Mouse (Mus musculus): ENCODE data around the gene Ube2v1. TPM values are rescaled to one million over a fixed set of nuclear protein-coding genes. Genes with fewer than 3 reads are reported as not detected.

The Ube2v1 gene
- polyA plus RNA-seq, 1 experiment from 2014 or later, result 356 TPM

GRCm38 (mm10) chr2:167578521-167578920, 53.4 kb downstream of the Ube2v1 start:
- Histone ChIP-seq H3K4me2 (no peak overlapping the region), H3K4me3 (no peak overlapping the region), H3K9ac (no peak overlapping the region), H3K36me3 (no peaks in the 10 kb centered on the region), H3K4me1 (replicated peaks) (no peaks in the 10 kb centered on the region), H3K9me3 (no peaks in the 10 kb centered on the region), H3K27ac (replicated peaks) (no peak overlapping the region), H3K27me3 (no peaks in the 10 kb centered on the region)
- no peak for ATAC-seq (ENCODE audit: low FRiP score, low read depth)
- WGBS, result 28% methylated on average over 5 of the region's 5 CpGs

DNA sequence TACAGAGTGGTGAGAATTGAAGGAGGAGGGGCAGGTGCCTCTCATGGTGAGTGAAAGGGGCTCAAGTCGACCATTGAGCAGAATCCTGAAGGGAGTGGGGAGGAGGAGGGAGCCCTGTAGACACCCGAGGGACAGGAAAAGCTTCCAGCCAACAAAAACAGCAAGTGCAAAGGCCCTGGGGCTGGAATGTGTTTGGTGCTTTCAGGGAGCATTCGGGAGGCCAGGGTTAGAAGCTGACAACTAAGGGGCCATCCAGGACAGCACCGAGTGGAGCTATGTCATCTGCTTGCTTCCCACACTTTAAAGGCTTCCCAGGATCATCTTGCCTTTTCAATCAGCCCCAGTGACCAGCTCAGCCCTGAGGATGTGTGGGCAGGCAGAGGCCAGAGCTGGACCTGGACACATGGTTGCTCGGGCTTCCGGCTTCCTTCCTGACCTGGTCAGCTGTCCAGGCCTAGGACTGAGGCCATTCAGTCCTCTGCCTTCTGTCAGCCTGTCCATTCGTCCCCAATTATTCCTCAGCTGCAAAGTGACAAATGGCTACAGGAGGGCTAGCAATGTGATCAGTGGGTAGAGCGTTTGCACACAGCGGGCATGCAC, 54.6 kb downstream of the Ube2v1 start:
- Histone ChIP-seq H3K9me3 (no peaks in the 10 kb centered on the region), H3K36me3 (no peaks in the 10 kb centered on the region), H3K4me3 (no peak overlapping the region), H3K9ac (no peak overlapping the region), H3K27me3 (no peaks in the 10 kb centered on the region), H3K4me2 (no peak overlapping the region), H3K4me1 (replicated peaks) (no peaks in the 10 kb centered on the region), H3K27ac (replicated peaks) (no peak overlapping the region)
- WGBS, result 69% methylated on average over 9 of the region's 9 CpGs
- ATAC-seq (ENCODE audit: low FRiP score, low read depth), result no peak

- no peaks in the 10 kb centered on the region for H3K36me3 ChIP-seq
- 89% methylated on average over 8 of the region's 8 CpGs for WGBS
Observed at GRCm38 (mm10) chr2:167576121-167576620, 55.7 kb downstream of the Ube2v1 start.

DNA sequence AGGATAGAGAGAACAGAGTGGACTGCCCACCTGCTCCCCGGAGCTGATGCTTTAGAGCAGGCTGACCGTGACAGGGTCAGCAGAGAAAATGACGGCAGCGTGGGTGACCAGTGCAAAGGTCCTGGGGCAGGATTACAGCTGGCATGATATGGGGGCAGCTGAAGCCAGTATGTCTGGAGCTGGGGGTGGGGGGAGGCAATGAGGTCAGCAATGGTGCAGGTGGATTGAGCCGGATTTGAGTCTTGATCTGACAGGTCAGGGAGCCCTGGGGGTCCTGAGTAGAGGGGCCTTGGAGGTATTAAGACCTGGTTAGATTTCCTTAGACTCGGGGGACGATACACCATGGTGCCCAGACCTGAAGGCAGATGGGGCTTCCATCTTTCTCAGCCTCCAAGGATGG, 56.3 kb downstream of the Ube2v1 start:
- 94% methylated on average over 7 of the region's 7 CpGs for WGBS
- no peak overlapping the region for H3K4me3 ChIP-seq
- no peak for ATAC-seq (ENCODE audit: low FRiP score, low read depth)

More at GRCm38 (mm10) chr2:167576121-167576620, 55.7 kb downstream of the Ube2v1 start:
- no peak for ATAC-seq (ENCODE audit: low FRiP score, low read depth)
- no peaks in the 10 kb centered on the region for H3K27me3 ChIP-seq
- H3K4me1 ChIP-seq (replicated peaks), result no peaks in the 10 kb centered on the region
- H3K9me3 ChIP-seq, result no peaks in the 10 kb centered on the region
- H3K4me3 ChIP-seq, result no peak overlapping the region
- no peak overlapping the region for H3K27ac ChIP-seq (replicated peaks)
- no peak overlapping the region for H3K4me2 ChIP-seq
- no peak overlapping the region for H3K9ac ChIP-seq

GRCm38 (mm10) chr2:167574814-167575213, 57.1 kb downstream of the Ube2v1 start:
- no peak for ATAC-seq (ENCODE audit: low FRiP score, low read depth)
- Histone ChIP-seq H3K36me3 (no peaks in the 10 kb centered on the region), H3K4me1 (replicated peaks) (no peaks in the 10 kb centered on the region)

More for the DNA sequence above, 56.3 kb downstream of the Ube2v1 start:
- no peaks in the 10 kb centered on the region for H3K36me3 ChIP-seq
- no peak overlapping the region for H3K9ac ChIP-seq
- H3K27me3 ChIP-seq, result no peaks in the 10 kb centered on the region
- no peaks in the 10 kb centered on the region for H3K9me3 ChIP-seq
- no peak overlapping the region for H3K27ac ChIP-seq (replicated peaks)
- H3K4me2 ChIP-seq, result no peak overlapping the region
- H3K4me1 ChIP-seq (replicated peaks), result no peaks in the 10 kb centered on the region

GRCm38 (mm10) chr2:167571442-167572220, 60.3 kb downstream of the Ube2v1 start:
- Histone ChIP-seq H3K4me1 (replicated peaks) (no peaks in the 10 kb centered on the region), H3K9me3 (no peaks in the 10 kb centered on the region), H3K27me3 (no peaks in the 10 kb centered on the region), H3K27ac (replicated peaks) (no peak overlapping the region), H3K36me3 (no peaks in the 10 kb centered on the region), H3K4me3 (no peak overlapping the region), H3K9ac (no peak overlapping the region), H3K4me2 (no peak overlapping the region)
- WGBS, result 81% methylated on average over 18 of the region's 18 CpGs
- ATAC-seq (ENCODE audit: low FRiP score, low read depth), result no peak

More at GRCm38 (mm10) chr2:167574814-167575213, 57.1 kb downstream of the Ube2v1 start:
- Histone ChIP-seq H3K4me2 (no peak overlapping the region), H3K4me3 (no peak overlapping the region), H3K9me3 (no peaks in the 10 kb centered on the region), H3K27ac (replicated peaks) (no peak overlapping the region), H3K9ac (no peak overlapping the region), H3K27me3 (no peaks in the 10 kb centered on the region)
- WGBS, result 62% methylated on average over 9 of the region's 9 CpGs

- Histone ChIP-seq H3K9ac (no peak overlapping the region), H3K9me3 (no peaks in the 10 kb centered on the region), H3K27ac (replicated peaks) (no peak overlapping the region), H3K36me3 (no peaks in the 10 kb centered on the region), H3K4me3 (no peak overlapping the region), H3K4me2 (no peak overlapping the region), H3K27me3 (no peaks in the 10 kb centered on the region), H3K4me1 (replicated peaks) (peaks cover 2% of the 10 kb centered on the region)
- ATAC-seq (ENCODE audit: low FRiP score, low read depth), result no peak
- 94% methylated on average over 6 of the region's 6 CpGs for WGBS
Observed at GRCm38 (mm10) chr2:167570815-167571214, 61.1 kb downstream of the Ube2v1 start.

DNA sequence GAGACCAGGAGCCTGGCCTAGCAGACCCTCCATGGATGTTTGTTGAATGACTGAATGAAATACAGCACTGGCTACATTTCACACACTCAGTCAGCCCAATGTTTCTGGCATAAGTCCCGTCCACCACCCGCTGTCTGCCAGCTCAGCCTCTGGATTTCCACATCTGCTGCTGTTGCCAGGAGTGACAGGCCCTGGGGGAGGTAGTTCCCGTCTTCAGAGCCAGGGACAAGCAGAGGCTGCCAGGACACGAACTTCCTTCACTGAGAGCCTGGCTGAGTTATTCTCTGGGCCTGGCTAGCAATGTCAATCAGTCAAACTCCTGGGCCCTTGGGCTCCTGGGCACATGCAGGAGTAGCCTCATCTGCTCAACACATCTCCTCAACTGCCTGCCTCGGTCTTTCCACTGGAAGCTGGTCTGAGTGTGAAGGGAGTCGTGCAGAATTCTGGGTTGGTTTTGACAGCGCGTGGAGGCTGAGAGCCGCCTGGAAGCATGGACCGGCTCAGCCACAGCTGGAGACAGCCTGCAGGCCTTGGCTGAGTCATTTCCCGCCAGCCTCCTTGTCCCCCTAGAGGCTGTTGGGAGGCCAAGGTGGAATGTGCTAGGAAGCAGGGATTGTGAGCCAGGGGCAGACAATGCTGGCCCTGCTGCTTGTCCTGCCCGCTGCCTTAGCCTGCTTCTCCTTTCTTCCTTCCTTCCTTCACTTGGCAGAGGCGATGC, 61.8 kb downstream of the Ube2v1 start:
- Histone ChIP-seq H3K9me3 (no peaks in the 10 kb centered on the region), H3K4me2 (no peak overlapping the region), H3K27ac (replicated peaks) (no peak overlapping the region), H3K9ac (no peak overlapping the region), H3K27me3 (no peaks in the 10 kb centered on the region), H3K4me1 (replicated peaks) (peaks cover 5% of the 10 kb centered on the region), H3K4me3 (no peak overlapping the region), H3K36me3 (no peaks in the 10 kb centered on the region)
- no peak for ATAC-seq (ENCODE audit: low FRiP score, low read depth)
- WGBS, result 62% methylated on average over 13 of the region's 13 CpGs

DNA sequence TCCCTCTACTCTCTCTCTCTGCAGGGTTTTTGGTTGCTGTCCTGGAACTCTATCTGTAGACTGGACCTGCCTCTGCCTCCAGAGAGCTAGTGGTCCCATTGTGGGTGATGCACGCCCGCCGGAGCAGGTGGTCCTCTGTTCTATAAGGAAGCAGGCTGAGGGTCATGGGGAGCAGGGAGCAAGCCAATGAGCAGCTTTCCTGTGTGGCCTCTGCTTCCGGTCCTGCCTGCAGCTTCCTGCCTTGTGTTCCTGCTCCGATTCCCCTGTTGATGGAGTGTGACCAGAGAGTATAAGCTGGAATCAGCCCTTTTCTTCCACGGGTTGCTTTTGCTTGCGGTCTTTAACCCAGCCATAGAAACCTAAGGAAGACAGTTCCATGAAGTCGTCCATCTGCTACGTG, 63.8 kb downstream of the Ube2v1 start:
- 91% methylated on average over 9 of the region's 9 CpGs for WGBS
- H3K36me3 ChIP-seq, result no peaks in the 10 kb centered on the region
- no peaks in the 10 kb centered on the region for H3K9me3 ChIP-seq
- peaks cover 20% of the 10 kb centered on the region for H3K4me1 ChIP-seq (replicated peaks)
- H3K27ac ChIP-seq (replicated peaks), result no peak overlapping the region
- H3K4me3 ChIP-seq, result no peak overlapping the region
- no peak overlapping the region for H3K9ac ChIP-seq
- H3K4me2 ChIP-seq, result no peak overlapping the region
- ATAC-seq (ENCODE audit: low FRiP score, low read depth), result no peak
- H3K27me3 ChIP-seq, result no peaks in the 10 kb centered on the region

GRCm38 (mm10) chr2:167565682-167566081, 66.2 kb downstream of the Ube2v1 start:
- no peak overlapping the region for H3K27ac ChIP-seq (replicated peaks)
- no peaks in the 10 kb centered on the region for H3K9me3 ChIP-seq
- H3K4me1 ChIP-seq (replicated peaks), result peaks cover 28% of the 10 kb centered on the region
- no peak overlapping the region for H3K4me3 ChIP-seq
- no peaks in the 10 kb centered on the region for H3K36me3 ChIP-seq
- 11% methylated on average over 19 of the region's 19 CpGs for WGBS
- peak overlapping the region; percentile 40 for H3K4me2 ChIP-seq
- H3K27me3 ChIP-seq, result no peaks in the 10 kb centered on the region
- no peak for ATAC-seq (ENCODE audit: low FRiP score, low read depth)
- H3K9ac ChIP-seq, result no peak overlapping the region

DNA sequence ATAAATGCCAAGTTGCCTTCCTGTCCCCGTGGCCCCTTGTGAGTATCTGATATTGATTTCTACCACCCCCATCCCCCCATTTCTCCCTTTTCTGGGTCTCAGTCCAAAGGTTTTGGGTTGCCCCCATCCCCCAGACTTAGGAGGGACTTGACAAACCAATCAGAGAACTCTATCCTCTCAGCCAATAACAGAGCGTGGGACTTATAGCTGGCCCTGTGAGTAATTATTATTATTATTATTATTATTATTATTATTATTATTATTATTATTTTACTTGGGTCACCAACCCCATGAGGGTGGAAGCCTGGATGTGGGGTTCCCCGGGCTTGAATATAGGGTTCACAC, 66.6 kb downstream of the Ube2v1 start:
- H3K4me3 ChIP-seq, result no peak overlapping the region
- ATAC-seq (ENCODE audit: low FRiP score, low read depth), result no peak
- no peak overlapping the region for H3K9ac ChIP-seq
- no peaks in the 10 kb centered on the region for H3K36me3 ChIP-seq
- H3K4me2 ChIP-seq, result no peak overlapping the region
- peaks cover 28% of the 10 kb centered on the region for H3K4me1 ChIP-seq (replicated peaks)
- H3K9me3 ChIP-seq, result no peaks in the 10 kb centered on the region
- H3K27ac ChIP-seq (replicated peaks), result no peak overlapping the region
- peaks cover 1% of the 10 kb centered on the region; the same call in 1 of the 2 replicates for H3K27me3 ChIP-seq
- WGBS, result 84% methylated on average over 3 of the region's 3 CpGs

Measured in hindbrain, embryonic 15.5 days (tissue).